Mouse (Mus musculus): ENCODE results near the gene Stat4. TPM values are rescaled to one million over a fixed set of nuclear protein-coding genes. Genes with fewer than 3 reads are reported as not detected.
"Not testable (repeated sequence)": the region's sequence is repeated elsewhere in the genome, so short reads cannot be mapped to it uniquely, and the experiment has no call there.

Gene Stat4
- total RNA-seq, 2 experiments from 2014 or later = 0.27 to 0.77 TPM

GRCm38 (mm10) chr1:52021936-52022725 is 35.2 kb downstream of the Stat4 start:
- DNase-seq (ENCODE audit: low spot score in 2 of 2) = no peak

- DNase-seq (ENCODE audit: low spot score in 2 of 2) = no peak
These were observed 41.7 kb downstream of the Stat4 start for GRCm38 (mm10) chr1:52028686-52029085.

DNA sequence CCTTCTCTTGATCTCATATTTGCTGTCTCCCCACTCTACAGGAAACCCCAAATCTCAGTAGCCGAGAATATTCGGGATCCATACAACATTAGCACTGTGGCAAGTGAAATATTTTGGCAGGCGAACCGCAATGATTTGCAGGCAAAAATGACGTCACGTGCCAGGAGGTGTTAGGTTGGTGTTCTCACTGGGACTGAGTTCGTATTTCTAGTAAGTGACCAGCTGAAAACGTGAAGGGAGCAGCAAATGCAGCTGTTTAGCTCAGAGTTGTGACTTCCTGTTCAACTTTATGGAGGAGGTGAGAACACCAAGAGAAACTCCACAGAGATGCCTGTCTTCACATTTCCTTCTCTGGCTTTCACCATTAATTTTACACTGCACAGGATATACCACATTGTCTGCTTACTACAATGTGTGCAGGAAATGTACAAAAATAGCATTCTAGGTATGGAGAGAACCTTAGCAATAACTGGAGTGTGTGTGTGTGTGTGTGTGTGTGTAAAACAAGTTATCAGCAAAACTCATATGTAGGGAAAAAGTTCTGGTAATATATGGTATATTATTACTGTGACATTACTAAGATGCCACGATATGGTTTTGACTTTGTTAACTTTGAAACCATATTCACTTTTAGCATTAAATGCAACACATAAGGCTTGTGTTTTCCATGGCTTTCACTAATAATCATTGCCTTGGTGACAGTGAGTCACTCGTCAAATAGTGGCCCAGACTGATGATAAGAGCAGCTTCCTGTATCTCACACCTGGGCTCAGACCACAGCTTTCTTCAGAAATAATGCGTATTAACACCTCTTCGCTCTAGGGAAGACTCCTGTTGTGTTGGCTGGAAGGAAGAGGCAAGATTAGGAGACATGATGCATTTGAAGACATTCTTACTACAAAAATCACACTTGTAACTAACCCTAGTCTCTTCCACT is 48.1 kb downstream of the Stat4 start:
- no peak for DNase-seq (ENCODE audit: low spot score in 2 of 2)

- no peak for DNase-seq (ENCODE audit: low spot score in 2 of 2)
These were observed 52.2 kb downstream of the Stat4 start for GRCm38 (mm10) chr1:52039151-52039550.

DNA sequence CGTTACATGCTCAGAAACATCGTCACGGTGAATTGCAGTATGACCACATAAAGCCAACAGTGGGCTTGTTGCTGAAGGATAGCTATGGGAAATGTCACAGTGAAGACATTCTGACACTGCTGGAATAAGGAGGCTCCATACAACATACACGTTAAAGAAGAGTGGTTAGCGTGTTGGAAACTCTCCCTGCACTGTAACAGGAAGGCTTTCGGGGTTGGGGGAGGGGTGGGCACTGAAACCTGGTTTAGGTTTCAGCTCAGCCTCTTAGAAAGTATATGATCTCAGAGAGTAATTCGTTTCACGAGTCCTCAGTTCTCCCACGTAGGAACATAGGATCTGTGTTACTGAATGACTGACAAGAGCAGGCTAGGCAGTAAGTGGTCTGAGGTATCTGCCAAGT is 52.7 kb downstream of the Stat4 start:
- no peak for DNase-seq (ENCODE audit: low spot score in 2 of 2)

DNA sequence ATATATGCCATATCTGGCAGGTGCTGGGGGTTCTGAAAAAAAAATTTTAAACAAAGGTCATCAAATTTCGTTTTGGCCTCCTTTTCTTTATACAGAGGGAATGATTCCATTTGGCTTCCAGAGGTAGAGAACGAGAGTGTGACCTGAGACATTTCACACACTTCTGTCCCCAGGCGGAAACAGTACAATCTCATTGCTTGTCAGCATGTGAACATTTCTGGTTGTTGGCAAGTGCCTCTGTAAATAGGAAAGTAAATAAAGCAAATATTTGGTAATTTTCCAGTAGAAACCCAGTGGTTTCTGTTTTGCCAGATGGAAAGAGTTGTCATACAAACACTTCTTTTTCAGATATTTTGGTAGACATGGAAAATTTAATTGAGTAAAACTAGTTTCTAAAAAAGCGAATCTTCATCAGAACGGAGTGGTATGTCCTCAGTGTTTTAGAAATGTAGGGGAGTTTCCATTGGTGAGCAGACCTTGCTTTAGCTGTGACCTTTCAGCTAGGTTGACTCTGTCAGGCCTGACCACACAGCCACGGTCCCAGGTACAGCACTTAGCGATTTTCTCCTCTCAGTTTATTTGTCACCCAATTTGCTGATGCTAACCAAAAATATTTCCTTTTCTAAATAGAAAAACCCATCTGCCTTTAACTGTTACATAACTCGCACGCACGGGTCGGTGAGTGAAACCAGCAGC is 53.6 kb downstream of the Stat4 start:
- DNase-seq (ENCODE audit: low spot score in 2 of 2) = no peak

- DNase-seq (ENCODE audit: low spot score in 2 of 2) = no peak
These were observed 56.2 kb downstream of the Stat4 start for GRCm38 (mm10) chr1:52043191-52043590.

DNA sequence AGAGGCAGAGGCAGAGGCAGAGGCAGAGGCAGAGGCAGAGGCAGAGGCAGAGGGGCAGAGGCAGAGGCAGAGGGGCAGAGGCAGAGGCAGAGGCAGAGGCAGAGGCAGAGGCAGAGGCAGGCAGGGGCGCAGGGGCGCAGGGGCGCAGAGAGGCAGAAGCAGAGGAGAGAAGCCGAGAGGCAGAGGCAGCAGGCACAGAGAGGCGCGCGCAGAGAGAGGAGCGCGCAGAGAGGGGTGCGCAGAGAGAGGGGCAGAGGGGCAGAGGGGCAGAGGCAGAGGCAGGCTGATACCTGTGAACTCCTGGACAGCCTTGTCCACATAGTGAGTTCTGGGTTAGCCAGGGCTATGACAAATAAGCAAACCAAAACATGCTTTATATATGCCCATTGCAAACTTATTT is 59.9 kb downstream of the Stat4 start:
- DNase-seq (ENCODE audit: low spot score in 2 of 2) = not testable (repeated sequence)

GRCm38 (mm10) chr1:52048711-52049110 is 61.8 kb downstream of the Stat4 start:
- DNase-seq (ENCODE audit: low spot score in 2 of 2) = no peak

- DNase-seq (ENCODE audit: low spot score in 2 of 2) = no peak
These were observed 62.9 kb downstream of the Stat4 start for GRCm38 (mm10) chr1:52049827-52050226.

GRCm38 (mm10) chr1:52051542-52051941 is 64.6 kb downstream of the Stat4 start:
- DNase-seq (ENCODE audit: low spot score in 2 of 2) = no peak

DNA sequence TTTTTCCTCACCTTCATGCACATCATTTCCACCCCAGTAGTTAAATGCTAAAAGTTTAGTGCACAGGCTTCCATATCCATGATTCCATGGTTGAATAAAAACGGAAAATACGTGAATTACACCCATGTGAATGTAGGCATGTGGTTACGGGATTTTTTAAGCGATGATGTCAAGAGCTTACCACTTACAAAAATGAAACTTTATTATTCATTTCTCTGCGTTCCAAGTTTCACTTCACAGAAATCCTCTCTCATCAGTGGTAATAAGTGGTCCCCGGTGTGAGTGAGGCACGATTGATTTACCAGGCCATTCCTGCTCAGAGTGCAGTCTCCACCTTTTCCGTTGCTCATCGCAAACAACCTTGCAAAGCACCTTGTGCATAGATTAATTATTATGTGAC is 66.0 kb downstream of the Stat4 start:
- DNase-seq (ENCODE audit: low spot score in 2 of 2) = no peak

GRCm38 (mm10) chr1:52055947-52056346 is 69.0 kb downstream of the Stat4 start:
- no peak for DNase-seq (ENCODE audit: low spot score in 2 of 2)

GRCm38 (mm10) chr1:52057153-52057552 is 70.2 kb downstream of the Stat4 start:
- no peak for DNase-seq (ENCODE audit: low spot score in 2 of 2)

GRCm38 (mm10) chr1:52066276-52066675 is 79.3 kb downstream of the Stat4 start:
- no peak for DNase-seq (ENCODE audit: low spot score in 2 of 2)

DNA sequence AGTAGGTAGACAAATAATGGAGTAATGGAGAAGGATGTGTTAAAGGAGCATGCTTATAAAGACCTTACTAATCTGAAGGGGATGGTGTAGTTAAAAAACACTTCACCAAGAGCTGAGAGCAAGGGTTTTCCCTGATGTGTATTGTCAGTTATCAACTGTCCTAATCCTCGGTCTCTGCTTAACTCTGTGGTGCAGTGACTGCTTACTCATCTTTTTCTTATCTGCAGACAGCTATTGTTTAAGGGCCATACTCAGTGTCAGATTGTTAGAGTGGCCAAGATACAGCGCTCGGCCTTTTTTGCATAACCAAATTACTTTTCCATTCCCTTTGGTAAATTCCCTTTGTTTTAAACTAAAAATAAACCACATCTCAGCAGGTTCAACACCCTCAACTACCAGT is 79.7 kb downstream of the Stat4 start:
- no peak for DNase-seq (ENCODE audit: low spot score in 2 of 2)

- no peak for DNase-seq (ENCODE audit: low spot score in 2 of 2)
These were observed 92.9 kb downstream of the Stat4 start for GRCm38 (mm10) chr1:52079724-52080367.

- no peak for DNase-seq (ENCODE audit: low spot score in 2 of 2)
These were observed 93.4 kb downstream of the Stat4 start for GRCm38 (mm10) chr1:52080375-52080774.

DNA sequence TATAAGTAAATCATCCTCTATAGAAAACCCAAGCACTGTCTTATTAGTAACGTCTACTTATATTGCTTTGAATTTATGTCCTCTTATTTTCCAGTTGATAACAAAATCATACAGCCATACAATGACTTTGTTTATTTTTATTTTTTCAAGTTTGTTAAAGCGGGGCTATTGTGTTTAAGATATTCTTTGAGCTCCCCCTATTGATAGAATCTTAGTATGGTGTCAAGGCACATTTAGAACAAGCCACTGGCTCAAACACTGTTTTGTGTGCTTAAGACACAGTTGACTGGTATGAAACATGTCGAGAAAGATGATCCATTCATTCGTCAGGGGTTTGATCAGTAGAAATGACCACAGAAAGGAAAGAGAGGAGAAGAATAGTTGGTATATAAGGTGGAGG is 99.3 kb downstream of the Stat4 start:
- DNase-seq (ENCODE audit: low spot score in 2 of 2) = no peak

- no peak for DNase-seq (ENCODE audit: low spot score in 2 of 2)
These were observed 100.2 kb downstream of the Stat4 start for GRCm38 (mm10) chr1:52087128-52087527.

GRCm38 (mm10) chr1:52088634-52089033 is 101.7 kb downstream of the Stat4 start:
- no peak for DNase-seq (ENCODE audit: low spot score in 2 of 2)
